Mouse (Mus musculus) forebrain, embryonic 11.5 days (tissue): ENCODE data around the gene Mymk. TPM values are rescaled to one million over a fixed set of nuclear protein-coding genes. Genes with fewer than 3 reads are reported as not detected.

ENCODE experiments used
- ATAC-seq: fragments of 200-750 bp; cut with Nextera tagmentation; replicated peaks from 2 replicates; pipeline ENCODE4 v1.8.0; 2017; ENCODE audit warnings: moderate TSS enrichment; ENCODE audit not compliant: low FRiP score
- DNase-seq: peaks from one replicate; pipeline ENCODE4 v3.0.0-alpha.2; 2017; ENCODE audit warnings: low spot score
- H3K27ac ChIP-seq: fragments of 300-500 bp; sonication (generic); 2 replicates; pipeline ENCODE4 v1.5.1; 2014; ENCODE audit warnings: low read depth, low read length
- H3K27me3 ChIP-seq: fragments of 300-500 bp; sonication (generic); 2 replicates; pipeline ENCODE4 v1.6.1; 2014; ENCODE audit warnings: mild to moderate bottlenecking, low read length, mixed read lengths; ENCODE audit not compliant: control insufficient read depth, insufficient read depth
- H3K36me3 ChIP-seq: fragments of 300-500 bp; sonication (generic); 2 replicates; pipeline ENCODE4 v1.6.1; 2014; ENCODE audit warnings: mild to moderate bottlenecking, low read length, moderate library complexity, mixed read lengths; ENCODE audit not compliant: control insufficient read depth, insufficient read depth
- H3K4me1 ChIP-seq: fragments of 300-500 bp; sonication (generic); replicated peaks from 2 replicates; pipeline ENCODE4 v1.6.1; 2014; ENCODE audit warnings: low read length, mixed read lengths; ENCODE audit not compliant: control insufficient read depth, insufficient read depth
- H3K4me2 ChIP-seq: fragments of 300-500 bp; sonication (generic); 2 replicates; pipeline ENCODE4 v1.6.1; 2014; ENCODE audit warnings: low read depth, mild to moderate bottlenecking, low read length, moderate library complexity, mixed read lengths; ENCODE audit not compliant: severe bottlenecking
- H3K4me3 ChIP-seq: fragments of 300-500 bp; sonication (generic); 2 replicates; pipeline ENCODE4 v1.5.1; 2014; ENCODE audit warnings: low read depth, low read length
- H3K9ac ChIP-seq: fragments of 300-500 bp; sonication (generic); 2 replicates; pipeline ENCODE4 v1.6.1; 2014; ENCODE audit warnings: low read length
- H3K9me3 ChIP-seq: fragments of 300-500 bp; sonication (generic); 2 replicates; pipeline ENCODE4 v1.6.1; 2016; ENCODE audit warnings: low read length, mixed read lengths; ENCODE audit not compliant: control insufficient read depth
- WGBS: fragments of 180-500 bp; shearing (Covaris S2); extraction: QIAGEN DNeasy Blood & Tissue Kit; methylation state at CpG from one replicate; pipeline ENCODE4 v1.1.7; 2014; 5-methylcytosine and 5-hydroxymethylcytosine counted together
- polyA plus RNA-seq: library from polyadenylated mRNA; unstranded; fragments of >200 nt; fragmentation: Nextera tagmentation; extraction: Ambion mirVana; gene quantifications from 2 replicates; pipeline ENCODE4 v1.2.1, GENCODE M21; 2014

The Mymk gene
- polyA plus RNA-seq, 1 experiment from 2014 or later: not detected

DNA sequence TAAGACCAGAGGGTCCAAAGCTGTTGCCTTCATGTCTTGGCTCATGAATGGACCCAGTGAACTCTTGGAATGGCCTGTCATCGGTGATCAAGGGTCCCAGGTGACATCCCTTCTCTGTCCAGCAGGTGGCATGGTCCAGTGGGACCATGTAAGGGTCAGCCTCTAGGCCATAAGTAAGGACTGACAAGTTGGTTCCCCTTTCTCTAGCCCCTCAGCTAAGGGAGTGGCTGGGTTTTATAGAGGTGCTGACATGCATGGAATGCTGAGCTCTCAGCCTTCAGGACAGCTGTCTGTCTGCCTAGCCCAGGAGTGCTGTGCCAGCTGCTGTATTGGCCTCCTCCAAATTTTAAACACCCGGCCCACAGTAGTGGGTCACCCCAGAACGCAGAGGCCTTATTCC lies 3.5 kb upstream of the Mymk start:
- no peak overlapping the region for H3K4me3 ChIP-seq
- peaks cover 6% of the 10 kb centered on the region; the same call in 1 of the 2 replicates for H3K4me1 ChIP-seq
- H3K9me3 ChIP-seq: no peaks in the 10 kb centered on the region
- WGBS: 62% methylated on average over 3 of the region's 3 CpGs
- H3K36me3 ChIP-seq: no peaks in the 10 kb centered on the region
- DNase-seq (peak; percentile 57), ATAC-seq (no peak)
- no peak overlapping the region for H3K9ac ChIP-seq
- no peak overlapping the region for H3K27ac ChIP-seq
- no peaks in the 10 kb centered on the region for H3K27me3 ChIP-seq
- H3K4me2 ChIP-seq: no peak overlapping the region

DNA sequence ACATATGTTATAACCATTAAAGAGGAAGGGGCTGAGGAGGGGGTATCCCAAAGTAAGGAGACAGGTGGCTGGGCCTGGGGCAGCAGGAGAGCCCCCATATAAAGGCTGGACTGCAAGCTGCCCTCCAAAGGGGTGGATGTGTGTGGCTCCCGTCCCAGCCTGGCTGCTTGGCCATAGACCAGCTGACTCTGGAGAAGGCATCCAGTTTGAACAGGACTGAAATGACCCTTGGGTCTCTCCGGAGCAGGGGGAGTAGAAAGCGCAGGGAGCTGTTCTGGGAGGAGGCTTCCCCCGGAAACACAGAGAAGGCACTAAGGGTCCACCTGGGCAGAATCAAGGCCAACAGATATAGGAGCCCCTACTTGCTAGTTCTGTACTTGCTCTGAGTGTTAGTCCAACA lies 2.8 kb upstream of the Mymk start:
- Histone ChIP-seq H3K4me1 (peaks cover 6% of the 10 kb centered on the region; the same call in 1 of the 2 replicates), H3K4me2 (no peak overlapping the region), H3K27me3 (no peaks in the 10 kb centered on the region), H3K9me3 (no peaks in the 10 kb centered on the region), H3K4me3 (no peak overlapping the region), H3K9ac (no peak overlapping the region), H3K36me3 (no peaks in the 10 kb centered on the region), H3K27ac (no peak overlapping the region)
- WGBS: 95% methylated on average over 4 of the region's 4 CpGs
- DNase-seq (no peak), ATAC-seq (no peak)

- Histone ChIP-seq H3K9me3 (no peaks in the 10 kb centered on the region), H3K27ac (no peak overlapping the region), H3K9ac (no peak overlapping the region), H3K27me3 (no peaks in the 10 kb centered on the region), H3K36me3 (no peaks in the 10 kb centered on the region), H3K4me1 (no peaks in the 10 kb centered on the region), H3K4me3 (no peak overlapping the region), H3K4me2 (no peak overlapping the region)
- 79% methylated on average over 4 of the region's 4 CpGs for WGBS
- no peak for ATAC-seq
- DNase-seq: no peak
These were observed 1.4 kb upstream of the Mymk start for GRCm38 (mm10) chr2:27073407-27073806.

DNA sequence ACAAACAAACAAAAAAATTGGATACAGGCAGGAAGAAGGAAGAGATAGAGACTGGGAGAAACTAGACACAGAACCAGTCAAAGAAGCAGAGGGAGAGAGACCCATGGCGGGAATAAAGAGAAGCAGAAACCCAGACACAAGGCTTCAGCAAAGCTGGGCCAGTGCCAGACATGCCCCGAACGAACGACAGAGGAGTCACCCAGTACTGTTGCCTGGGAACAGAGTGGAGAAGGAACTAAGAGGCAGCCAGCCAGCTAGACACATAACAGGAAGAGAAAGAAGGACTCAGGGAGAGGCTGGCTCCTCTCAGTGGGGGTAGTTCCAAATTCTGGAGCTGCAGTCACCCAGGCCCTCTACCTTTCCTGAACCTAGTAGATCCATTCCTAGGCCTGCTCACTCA lies 842 bp downstream of the Mymk start:
- no peak for DNase-seq
- no peak overlapping the region for H3K27ac ChIP-seq
- H3K27me3 ChIP-seq: no peaks in the 10 kb centered on the region
- ATAC-seq: no peak
- no peaks in the 10 kb centered on the region for H3K4me1 ChIP-seq
- no peaks in the 10 kb centered on the region for H3K36me3 ChIP-seq
- H3K4me2 ChIP-seq: no peak overlapping the region
- no peak overlapping the region for H3K9ac ChIP-seq
- 82% methylated on average over 4 of the region's 4 CpGs for WGBS
- no peak overlapping the region for H3K4me3 ChIP-seq
- H3K9me3 ChIP-seq: no peaks in the 10 kb centered on the region

DNA sequence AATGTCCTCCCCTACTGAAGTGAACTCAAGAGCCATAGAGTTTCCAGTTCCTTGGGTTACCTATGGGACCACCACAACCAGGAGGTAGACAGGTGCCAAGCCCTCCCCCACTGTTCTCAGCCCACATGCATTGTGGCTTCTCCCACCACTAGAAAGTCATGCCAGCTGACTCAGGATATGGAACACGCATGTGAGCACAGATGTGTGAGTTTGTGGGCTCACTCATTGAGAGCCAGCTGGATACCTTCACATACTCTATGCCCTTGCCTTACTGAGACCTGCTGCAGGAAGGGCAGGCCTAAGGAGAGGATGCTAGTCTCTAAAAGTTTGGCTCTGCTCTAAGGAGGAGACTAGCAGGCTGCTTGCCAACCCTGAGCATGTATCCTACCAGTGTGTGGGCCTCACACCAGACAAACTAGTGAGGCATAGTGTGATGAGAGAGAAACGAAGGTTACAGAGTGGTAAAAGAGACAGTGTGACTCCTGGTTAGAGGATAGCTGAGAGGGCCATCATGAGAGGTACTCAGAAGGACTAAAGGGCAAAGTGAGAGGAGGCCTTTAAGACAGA lies 1.6 kb downstream of the Mymk start:
- no peaks in the 10 kb centered on the region for H3K27me3 ChIP-seq
- no peaks in the 10 kb centered on the region for H3K4me1 ChIP-seq
- no peak overlapping the region for H3K27ac ChIP-seq
- no peak overlapping the region for H3K4me3 ChIP-seq
- H3K9ac ChIP-seq: no peak overlapping the region
- DNase-seq: no peak
- H3K9me3 ChIP-seq: no peaks in the 10 kb centered on the region
- WGBS: 71% methylated on average over 2 of the region's 2 CpGs
- no peak overlapping the region for H3K4me2 ChIP-seq
- no peaks in the 10 kb centered on the region for H3K36me3 ChIP-seq
- no peak for ATAC-seq

DNA sequence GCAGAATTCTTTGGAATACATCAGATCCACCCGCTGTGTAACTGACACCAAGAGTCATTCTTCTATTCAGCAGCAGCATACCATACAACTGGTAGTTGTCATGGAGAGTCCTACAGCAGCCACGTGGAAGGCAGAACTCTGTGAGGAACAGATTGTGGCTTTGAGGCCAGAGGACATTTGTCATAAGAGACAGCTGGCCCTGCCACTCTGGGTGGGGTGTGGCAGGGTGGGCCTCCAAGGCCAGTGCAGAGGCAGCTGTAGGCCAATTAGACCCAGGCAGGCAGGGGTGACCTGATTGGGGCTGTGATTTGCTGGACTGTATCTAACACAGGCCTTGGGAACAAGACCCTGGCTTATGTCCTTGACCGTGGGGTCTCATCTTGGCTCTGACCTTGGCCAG lies 2.3 kb downstream of the Mymk start:
- ATAC-seq (no peak), DNase-seq (no peak)
- WGBS: 62% methylated on average over 3 of the region's 3 CpGs
- H3K4me3 ChIP-seq: no peak overlapping the region
- no peaks in the 10 kb centered on the region for H3K27me3 ChIP-seq
- H3K9me3 ChIP-seq: no peaks in the 10 kb centered on the region
- H3K9ac ChIP-seq: no peak overlapping the region
- H3K36me3 ChIP-seq: no peaks in the 10 kb centered on the region
- no peaks in the 10 kb centered on the region for H3K4me1 ChIP-seq
- H3K4me2 ChIP-seq: no peak overlapping the region
- no peak overlapping the region for H3K27ac ChIP-seq

- 60% methylated on average over 2 of the region's 2 CpGs for WGBS
- H3K27ac ChIP-seq: no peak overlapping the region
- H3K4me3 ChIP-seq: no peak overlapping the region
- no peaks in the 10 kb centered on the region for H3K9me3 ChIP-seq
- DNase-seq (no peak), ATAC-seq (no peak)
- H3K27me3 ChIP-seq: no peaks in the 10 kb centered on the region
- no peak overlapping the region for H3K4me2 ChIP-seq
- no peaks in the 10 kb centered on the region for H3K36me3 ChIP-seq
- H3K4me1 ChIP-seq: no peaks in the 10 kb centered on the region
- no peak overlapping the region for H3K9ac ChIP-seq
These were observed 4.0 kb downstream of the Mymk start for GRCm38 (mm10) chr2:27067996-27068395.

DNA sequence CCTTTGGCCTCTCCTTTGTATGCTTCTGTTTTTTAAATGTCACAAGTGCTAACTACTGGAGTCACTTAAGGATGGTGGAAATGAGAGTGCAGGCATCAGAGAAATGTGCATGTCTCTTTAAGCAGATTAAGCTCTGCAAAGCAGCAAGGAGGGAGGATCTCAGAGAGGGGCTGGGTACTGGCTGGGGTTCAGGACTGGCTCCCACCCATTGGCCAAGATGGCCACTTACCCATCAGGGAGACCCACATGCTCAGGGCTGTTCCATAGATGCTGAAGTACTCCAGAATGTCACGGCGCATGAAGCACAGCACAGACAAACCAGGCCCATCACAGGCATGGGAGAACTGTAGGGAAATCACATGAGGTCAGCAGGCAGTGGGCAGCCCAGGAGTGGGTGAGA lies 4.9 kb downstream of the Mymk start:
- no peak for ATAC-seq

DNA sequence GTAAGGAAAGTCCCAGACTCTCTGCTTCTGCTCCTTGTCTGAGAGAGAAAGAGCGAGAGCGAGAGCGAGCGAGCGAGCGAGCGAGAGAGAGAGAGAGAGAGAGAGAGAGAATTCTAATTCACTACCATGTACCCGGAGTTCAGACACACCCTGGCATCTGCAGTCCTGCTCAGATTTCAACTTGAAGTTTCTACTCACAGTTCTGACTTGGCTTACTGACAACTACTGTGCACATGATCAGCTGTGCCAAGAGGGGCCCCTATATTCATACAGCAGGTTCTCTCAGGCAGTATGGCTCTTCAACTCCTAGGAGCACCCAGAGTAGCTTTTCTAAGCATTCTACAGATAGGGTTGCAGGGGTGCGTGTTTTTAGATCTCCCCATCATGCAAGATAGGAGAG lies 12.8 kb downstream of the Mymk start:
- H3K4me1 ChIP-seq: no peaks in the 10 kb centered on the region
- no peaks in the 10 kb centered on the region for H3K9me3 ChIP-seq
- H3K36me3 ChIP-seq: no peaks in the 10 kb centered on the region
- ATAC-seq (no peak), DNase-seq (no peak)
- no peak overlapping the region for H3K4me3 ChIP-seq
- H3K4me2 ChIP-seq: no peak overlapping the region
- H3K27me3 ChIP-seq: no peaks in the 10 kb centered on the region
- no peak overlapping the region for H3K9ac ChIP-seq
- no peak overlapping the region for H3K27ac ChIP-seq
- 92% methylated on average over 9 of the region's 9 CpGs for WGBS

More for the DNA sequence above, 4.9 kb downstream of the Mymk start:
- Histone ChIP-seq H3K36me3 (no peaks in the 10 kb centered on the region), H3K9me3 (no peaks in the 10 kb centered on the region), H3K4me2 (no peak overlapping the region), H3K27ac (no peak overlapping the region), H3K27me3 (no peaks in the 10 kb centered on the region), H3K4me1 (no peaks in the 10 kb centered on the region), H3K4me3 (no peak overlapping the region), H3K9ac (no peak overlapping the region)
- DNase-seq: no peak
- 72% methylated on average over 2 of the region's 2 CpGs for WGBS
